Mouse (Mus musculus) thymus, postnatal 0 days (tissue): ENCODE results near the gene Ddit4. TPM values are rescaled to one million over a fixed set of nuclear protein-coding genes. Genes with fewer than 3 reads are reported as not detected.

ENCODE experiments used
- DNase-seq: peaks from one replicate; pipeline ENCODE4 v3.0.0-alpha.2; 2015; ENCODE audit warnings: low spot score
- polyA plus RNA-seq: library from polyadenylated mRNA; unstranded; fragments of >200 nt; fragmentation: Nextera tagmentation; extraction: Ambion mirVana; gene quantifications from 2 replicates; pipeline ENCODE4 v1.2.1, GENCODE M21; 2015

Gene Ddit4
- polyA plus RNA-seq, 1 experiment from 2014 or later = 54.7 TPM

- DNase-seq = no peak
These were observed 31.2 kb downstream of the Ddit4 start for GRCm38 (mm10) chr10:59920485-59920809.

GRCm38 (mm10) chr10:59919494-59920181 is 32.0 kb downstream of the Ddit4 start:
- no peak for DNase-seq

- DNase-seq = no peak
These were observed 33.5 kb downstream of the Ddit4 start for GRCm38 (mm10) chr10:59918111-59918510.

GRCm38 (mm10) chr10:59916649-59917048 is 35.0 kb downstream of the Ddit4 start:
- DNase-seq = peak; percentile 69

- DNase-seq = no peak
These were observed 35.5 kb downstream of the Ddit4 start for GRCm38 (mm10) chr10:59916159-59916558.

GRCm38 (mm10) chr10:59915196-59915962 is 36.3 kb downstream of the Ddit4 start:
- no peak for DNase-seq

- DNase-seq = no peak
These were observed 40.0 kb downstream of the Ddit4 start for GRCm38 (mm10) chr10:59911561-59912198.

- DNase-seq = peak; percentile 84
These were observed 40.5 kb downstream of the Ddit4 start for GRCm38 (mm10) chr10:59911091-59911490.

- DNase-seq = no peak
These were observed 42.2 kb downstream of the Ddit4 start for GRCm38 (mm10) chr10:59909357-59909847.

- no peak for DNase-seq
These were observed 42.8 kb downstream of the Ddit4 start for GRCm38 (mm10) chr10:59908776-59909315.

- peak; percentile 73 for DNase-seq
These were observed 43.8 kb downstream of the Ddit4 start for GRCm38 (mm10) chr10:59907695-59908299.

GRCm38 (mm10) chr10:59907080-59907609 is 44.5 kb downstream of the Ddit4 start:
- DNase-seq = peak; percentile 52

GRCm38 (mm10) chr10:59903170-59903569 is 48.5 kb downstream of the Ddit4 start:
- no peak for DNase-seq

- DNase-seq = no peak
These were observed 49.0 kb downstream of the Ddit4 start for GRCm38 (mm10) chr10:59902606-59902990.

GRCm38 (mm10) chr10:59901986-59902605 is 49.5 kb downstream of the Ddit4 start:
- DNase-seq = peak; percentile 70

GRCm38 (mm10) chr10:59901463-59901862 is 50.2 kb downstream of the Ddit4 start:
- DNase-seq = no peak

GRCm38 (mm10) chr10:59900939-59901338 is 50.7 kb downstream of the Ddit4 start:
- DNase-seq = peak; percentile 71

GRCm38 (mm10) chr10:59900174-59900435 is 51.5 kb downstream of the Ddit4 start:
- no peak for DNase-seq
